Mouse (Mus musculus) A20 (cell line): Measurements from ENCODE around the gene Ankrd45.
"Not testable (repeated sequence)": the region's sequence is repeated elsewhere in the genome, so short reads cannot be mapped to it uniquely, and the experiment has no call there.

Experiments used
- DNase-seq: peaks from one replicate; pipeline ENCODE4 v3.0.0-alpha.2; 2011; ENCODE audit warnings: low read depth, low spot score

The Ankrd45 gene

DNA sequence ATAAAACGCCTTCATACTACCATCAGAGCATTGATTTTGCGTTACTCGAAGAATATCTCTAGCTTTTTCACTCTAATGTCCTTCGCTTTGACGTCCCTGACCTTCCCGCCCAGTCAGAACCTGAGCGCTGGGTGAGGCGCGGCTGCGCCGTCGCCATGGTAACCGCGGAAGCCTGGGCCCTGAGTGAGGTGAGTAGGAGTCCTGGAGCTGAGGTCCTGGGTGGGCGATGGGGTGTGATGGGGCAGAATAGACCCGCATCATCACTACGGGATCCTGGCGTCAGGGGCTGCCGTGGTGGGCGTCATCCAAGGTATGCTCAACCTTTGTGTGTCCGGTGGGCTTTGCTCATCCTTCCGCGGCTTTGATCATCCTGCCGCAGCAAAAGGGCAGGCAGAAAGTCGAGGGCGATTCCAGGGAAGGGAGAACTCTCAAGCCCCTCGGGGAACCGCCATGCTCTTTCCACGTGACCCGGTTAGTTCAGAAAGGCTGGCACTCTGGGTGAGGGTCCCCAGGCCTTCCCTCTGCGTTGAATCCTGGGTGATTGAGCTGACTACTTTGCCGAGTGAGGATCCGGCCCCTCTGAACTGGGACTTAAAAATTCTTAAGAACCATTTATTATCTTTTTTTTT, at the start of gene Ankrd45:
TSS of gene Ankrd45 (plus strand) at position 161 of the 629 bp plus-strand sequence.
- no peak for DNase-seq

- DNase-seq, result no peak
These were observed 42.6 kb upstream of the Ankrd45 start for GRCm38 (mm10) chr1:161099721-161100405.

GRCm38 (mm10) chr1:161103842-161104241, 38.6 kb upstream of the Ankrd45 start:
- no peak for DNase-seq

DNA sequence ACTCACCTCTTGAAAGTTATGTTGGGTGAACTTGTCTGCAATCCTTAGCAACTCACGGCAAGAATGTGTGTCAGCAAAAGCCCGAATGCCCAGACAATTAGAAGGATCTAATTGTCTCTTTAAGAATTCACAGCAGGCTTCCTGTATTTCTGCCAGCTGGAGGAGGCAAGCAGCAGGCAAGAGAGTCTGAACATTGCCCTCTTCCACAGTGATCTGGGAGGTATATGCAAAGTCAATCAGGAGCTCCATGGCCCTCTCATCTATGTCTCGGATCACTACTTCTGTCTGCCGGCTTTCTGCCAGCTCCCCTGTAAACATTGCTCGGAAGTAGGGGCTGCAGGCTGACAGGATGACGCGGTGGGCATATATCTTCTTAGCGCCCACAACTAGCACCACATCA, 33.3 kb upstream of the Ankrd45 start:
- DNase-seq, result no peak

DNA sequence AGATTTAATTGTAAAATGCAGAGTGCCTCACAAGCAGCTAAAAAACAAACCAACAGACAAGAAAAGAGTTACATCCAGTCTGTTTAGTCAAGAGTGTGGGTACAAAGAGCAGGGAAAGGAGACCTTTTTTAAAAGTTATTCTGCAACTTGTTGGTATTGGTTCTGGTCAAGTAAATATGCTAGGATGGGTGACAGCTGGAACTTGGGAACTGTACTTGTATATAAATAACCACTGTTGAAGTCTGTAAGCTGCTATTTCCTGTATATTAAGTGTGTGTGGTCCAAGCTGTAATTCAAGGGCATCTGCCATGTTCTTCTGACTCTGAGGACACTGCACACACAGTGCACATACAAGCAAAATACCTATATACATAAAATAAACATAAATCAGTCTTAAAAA, 27.9 kb upstream of the Ankrd45 start:
- no peak for DNase-seq

DNA sequence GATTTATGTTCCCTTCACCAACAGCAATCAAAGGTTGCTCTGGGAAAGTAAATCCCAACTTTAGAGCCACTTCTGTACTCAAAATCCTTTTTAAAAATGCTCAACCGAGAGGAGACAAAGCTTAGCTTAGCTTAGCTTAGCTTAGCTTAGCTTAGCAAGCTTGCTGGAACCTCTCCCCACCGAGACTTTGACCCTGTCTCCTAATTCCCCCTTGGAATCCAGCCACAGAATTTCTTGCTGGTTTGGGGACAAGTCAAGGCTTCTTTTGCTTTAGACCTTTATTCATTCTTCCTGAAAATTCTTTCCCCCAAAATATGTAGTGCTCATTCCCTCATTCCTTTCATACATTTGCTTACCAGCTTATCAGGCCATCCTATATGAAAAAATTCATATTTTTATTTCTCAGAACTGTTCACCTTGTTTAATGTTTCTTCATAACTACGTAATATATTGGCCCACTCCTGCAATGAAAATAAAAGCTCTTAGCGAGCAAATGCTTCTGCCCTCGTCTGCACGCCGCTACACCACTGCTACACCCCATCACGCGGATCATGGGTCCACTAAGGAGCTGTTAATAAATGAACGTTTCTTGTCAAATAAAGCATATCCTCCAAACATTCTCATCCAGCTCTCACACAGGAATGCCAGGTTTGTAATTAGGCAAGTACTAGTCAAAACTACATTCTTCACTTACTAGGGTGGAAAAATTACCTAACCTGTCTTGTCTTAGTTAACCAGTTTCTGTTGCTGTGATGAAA, 19.7 kb upstream of the Ankrd45 start:
- DNase-seq, result no peak

GRCm38 (mm10) chr1:161126461-161126860, 16.0 kb upstream of the Ankrd45 start:
- DNase-seq, result no peak

DNA sequence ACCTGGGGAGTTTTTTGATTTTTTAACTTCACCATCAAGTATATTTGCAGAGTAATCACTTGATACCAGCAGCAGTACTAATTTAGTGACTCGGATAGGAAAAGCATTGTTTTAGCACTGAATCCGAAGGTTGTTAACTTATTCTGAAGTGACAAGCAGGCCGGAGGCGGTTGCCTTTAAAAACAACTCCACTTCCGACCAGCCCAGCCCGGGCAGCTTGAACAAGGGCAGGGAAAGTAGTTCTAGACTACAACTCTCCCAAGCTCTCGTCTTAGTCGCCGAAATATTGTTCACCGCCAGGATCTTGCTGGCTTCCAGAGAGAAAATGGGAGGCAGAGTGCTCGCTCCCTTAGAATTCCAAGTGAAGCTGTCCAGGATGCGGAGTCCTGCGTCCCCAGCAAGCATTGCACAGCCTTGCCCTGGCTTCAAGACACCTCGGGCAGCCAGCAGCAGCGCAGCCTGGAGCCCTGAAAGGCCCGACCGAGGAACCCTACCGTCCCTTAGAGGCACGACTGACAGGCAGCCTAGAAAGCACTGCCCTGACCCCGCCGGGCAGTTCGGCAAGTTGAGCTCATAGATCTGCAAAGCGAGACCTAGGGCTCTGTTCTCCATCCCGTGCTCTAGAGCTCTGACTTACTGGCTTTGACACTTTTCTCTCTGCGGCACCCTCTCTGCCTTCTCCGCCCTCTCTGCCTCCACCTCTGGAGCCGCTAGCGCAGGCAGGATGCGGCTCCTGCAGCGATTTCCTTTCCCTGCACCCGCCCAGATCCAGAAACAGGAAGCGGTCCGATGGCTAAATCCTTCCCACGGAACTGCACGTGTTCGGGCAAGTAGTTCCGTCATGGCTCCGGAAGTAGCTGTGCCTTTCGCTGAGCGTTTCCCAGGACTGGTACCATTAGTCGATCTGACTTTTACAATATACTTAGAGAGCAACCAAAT, 11.5 kb upstream of the Ankrd45 start, which contains the start of gene Klhl20:
TSS of gene Klhl20 (minus strand) at position 786 of the 939 bp plus-strand sequence.
- DNase-seq, result peak; percentile 97

DNA sequence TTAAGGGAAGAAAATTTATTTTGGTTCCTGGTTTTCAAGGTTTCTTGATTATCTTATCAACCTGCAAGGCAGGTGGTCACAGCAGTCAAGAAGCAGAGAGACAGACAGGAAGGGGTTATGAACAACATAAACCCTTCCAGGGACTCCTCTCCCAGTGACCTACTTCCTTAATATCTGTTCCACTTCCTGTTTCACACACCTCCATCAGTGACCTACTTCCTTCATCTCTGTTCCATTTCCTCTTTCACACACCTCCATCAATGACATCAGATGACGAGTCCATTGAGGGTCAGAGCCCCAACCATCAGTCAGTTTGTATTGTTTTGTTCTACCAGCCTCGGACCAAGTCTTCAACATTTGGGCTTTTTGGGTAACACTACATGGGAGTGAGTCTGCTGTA, 3.0 kb upstream of the Ankrd45 start:
- peak; percentile 84 for DNase-seq

- DNase-seq, result peak; percentile 42
These were observed 2.3 kb upstream of the Ankrd45 start for GRCm38 (mm10) chr1:161140026-161140762.

GRCm38 (mm10) chr1:161143216-161143615, 725 bp downstream of the Ankrd45 start:
- no peak for DNase-seq

- not testable (repeated sequence) for DNase-seq
These were observed 3.1 kb downstream of the Ankrd45 start for GRCm38 (mm10) chr1:161145611-161146010.

DNA sequence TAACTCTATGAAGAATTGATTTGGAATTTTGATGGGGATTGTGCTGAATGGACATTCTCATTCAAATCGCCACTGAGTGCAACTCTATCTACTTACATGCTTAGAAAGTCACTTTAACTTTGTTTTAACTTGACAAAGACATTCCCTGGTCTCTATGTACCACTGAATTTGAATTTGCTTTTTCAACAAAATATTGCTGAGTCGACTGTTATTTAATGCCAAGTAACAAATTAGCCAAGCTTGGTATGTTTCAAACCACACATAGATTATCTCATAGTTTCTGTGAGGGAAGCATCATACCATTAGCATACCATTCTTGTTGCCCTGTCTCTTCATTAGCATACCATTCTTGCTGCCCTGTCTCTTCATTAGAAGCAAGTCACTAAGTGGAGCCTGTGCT, 5.4 kb downstream of the Ankrd45 start:
- no peak for DNase-seq

GRCm38 (mm10) chr1:161151098-161151497, 8.6 kb downstream of the Ankrd45 start:
- no peak for DNase-seq

- DNase-seq, result peak; percentile 53
These were observed 14.1 kb downstream of the Ankrd45 start for GRCm38 (mm10) chr1:161156546-161156945.

DNA sequence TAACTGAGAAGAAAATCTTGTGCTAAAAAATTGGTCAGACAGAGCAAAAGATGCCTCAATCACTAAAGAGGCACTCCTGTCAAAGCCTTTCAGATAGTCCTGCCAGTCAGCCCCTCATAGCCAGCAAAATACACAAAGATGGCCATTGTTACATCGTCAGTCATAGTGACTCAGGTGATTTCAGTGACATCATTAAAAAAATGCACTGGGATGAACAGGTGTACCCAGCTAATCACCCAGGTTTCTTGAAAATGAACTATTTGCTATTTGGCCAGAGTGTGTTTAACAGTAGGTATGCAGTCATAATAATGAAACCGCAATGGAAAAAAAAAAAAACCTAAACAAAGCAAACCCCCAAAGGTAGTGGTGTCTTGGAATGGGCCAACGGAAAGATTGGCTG, 16.7 kb downstream of the Ankrd45 start, which contains the start of gene Tex50:
TSS of gene Tex50 (minus strand) at position 101 of the 400 bp plus-strand sequence.
- no peak for DNase-seq

DNA sequence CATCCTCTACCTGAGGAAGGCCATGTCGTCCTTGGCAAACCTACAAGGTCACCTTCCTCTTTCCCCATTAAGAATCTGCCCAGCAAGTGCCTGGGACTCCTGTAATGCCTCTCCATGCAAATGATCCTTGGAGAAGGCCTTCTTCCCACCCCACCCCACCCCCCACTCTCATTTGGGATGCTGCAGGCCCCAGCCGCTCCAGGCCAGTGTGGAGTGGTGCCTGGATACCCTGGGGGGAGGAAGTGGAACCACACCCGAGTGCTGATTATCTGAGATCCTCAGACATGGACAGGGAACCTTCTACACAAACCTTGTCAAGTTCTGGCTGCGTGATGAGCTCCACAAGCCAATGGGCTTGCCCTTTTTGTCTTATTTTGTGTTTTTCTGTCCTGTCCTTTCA, 17.8 kb downstream of the Ankrd45 start:
- DNase-seq, result no peak

DNA sequence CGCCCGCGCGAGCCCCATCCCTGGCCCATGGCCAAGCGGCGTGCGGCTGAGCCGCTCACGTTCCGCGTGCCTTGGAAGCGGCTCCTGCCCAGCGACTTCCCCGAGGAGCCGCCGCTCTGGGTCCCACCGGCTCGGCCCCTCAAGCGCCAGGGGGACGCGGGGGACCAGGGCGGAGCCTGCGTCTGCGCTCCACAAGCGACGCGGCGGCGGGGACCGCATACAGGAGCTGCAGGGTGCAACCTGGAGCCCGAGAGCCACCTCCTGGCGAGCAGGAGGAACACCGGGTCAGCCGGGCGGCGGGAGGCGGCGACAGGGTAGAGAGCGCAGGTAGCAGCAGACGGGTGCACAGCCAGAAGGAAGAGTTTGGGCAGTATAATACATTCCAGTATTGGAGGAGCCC, 28.2 kb downstream of the Ankrd45 start:
- peak; percentile 82 for DNase-seq

GRCm38 (mm10) chr1:161180674-161181073, 38.2 kb downstream of the Ankrd45 start:
- peak; percentile 59 for DNase-seq

DNA sequence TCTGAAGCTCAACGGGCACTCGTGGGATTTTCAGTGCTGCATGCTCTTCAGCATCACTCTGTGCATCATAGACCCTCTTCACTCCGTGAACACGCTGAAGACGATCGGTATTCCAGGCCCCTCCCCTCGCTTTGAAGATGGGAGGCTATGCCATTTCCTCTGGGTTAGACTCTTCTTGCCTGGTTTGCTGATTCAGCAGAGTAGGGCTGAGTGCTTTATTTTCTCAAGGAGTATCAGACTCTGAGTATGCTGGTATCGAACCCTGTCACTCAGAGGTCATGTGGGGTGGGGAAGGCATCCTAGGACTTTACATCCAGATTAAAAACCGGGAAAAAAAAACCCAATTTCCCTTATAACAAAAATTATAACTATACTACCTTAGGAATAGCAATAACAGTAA, 39.9 kb downstream of the Ankrd45 start:
- no peak for DNase-seq

DNA sequence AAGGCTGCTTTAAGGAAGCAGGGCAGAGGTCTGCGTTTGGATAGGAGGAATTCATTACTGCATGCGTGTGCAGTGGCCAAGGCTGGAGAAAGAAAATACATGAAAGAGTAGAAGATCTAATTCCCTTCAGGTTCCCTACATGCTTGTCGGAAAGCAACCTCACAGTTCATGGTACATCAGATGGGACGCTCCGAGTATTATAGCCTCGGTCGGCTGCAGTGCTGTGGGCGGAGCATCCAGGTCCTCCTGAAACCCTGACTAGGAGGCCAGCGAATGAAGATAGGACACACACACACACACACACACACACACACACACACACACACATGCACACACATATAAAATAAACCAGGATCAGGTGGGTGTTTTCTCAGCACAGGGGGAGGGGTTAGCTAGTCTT, 41.2 kb downstream of the Ankrd45 start:
- no peak for DNase-seq
